Mouse (Mus musculus) ES-E14 (cell line): ENCODE results near the gene Gm20403. TPM values are rescaled to one million over a fixed set of nuclear protein-coding genes. Genes with fewer than 3 reads are reported as not detected.

Experiments used
- DNase-seq: peaks from one replicate; pipeline ENCODE4 v3.0.0-alpha.2; 2013; ENCODE audit warnings: low read depth, low spot score
- H3K27ac ChIP-seq: 2 replicates; pipeline ENCODE4 v1.5.1; 2012; ENCODE audit warnings: low read depth, mild to moderate bottlenecking, low read length, moderate library complexity, mixed read lengths; ENCODE audit not compliant: poor library complexity, insufficient read depth, severe bottlenecking
- H3K36me3 ChIP-seq: 2 replicates; pipeline ENCODE4 v1.6.1; 2012; ENCODE audit warnings: mild to moderate bottlenecking, low read length, moderate library complexity, mixed read lengths; ENCODE audit not compliant: control insufficient read depth, poor library complexity, insufficient read depth, severe bottlenecking
- H3K4me1 ChIP-seq, 2 experiments: fragments of 150-350 bp in 1 of 2; sonication (generic) in 1 of 2; 2 replicates each; pipeline ENCODE4 v1.6.1; 2012; ENCODE audit warnings: low read length in 2 of 2, mild to moderate bottlenecking in 1 of 2, mixed read lengths in 1 of 2; ENCODE audit not compliant: control insufficient read depth in 2 of 2, insufficient read depth in 2 of 2, poor library complexity in 1 of 2
- H3K4me3 ChIP-seq, 2 experiments: fragments of 150-350 bp in 1 of 2; sonication (generic) in 1 of 2; 2 replicates each; pipeline ENCODE4 v1.5.1; 2012; ENCODE audit warnings: low read length in 2 of 2, low read depth in 1 of 2, mild to moderate bottlenecking in 1 of 2, mixed read lengths in 1 of 2; ENCODE audit not compliant: insufficient read depth in 1 of 2, poor library complexity in 1 of 2, severe bottlenecking in 1 of 2
- H3K9ac ChIP-seq: 2 replicates; pipeline ENCODE4 v1.6.1; 2012; ENCODE audit warnings: low read depth, mild to moderate bottlenecking, low read length, mixed read lengths; ENCODE audit not compliant: poor library complexity, insufficient read depth, severe bottlenecking
- H3K9me3 ChIP-seq: fragments of 150-350 bp; sonication (generic); 2 replicates; pipeline ENCODE4 v1.6.1; 2012; ENCODE audit warnings: low read depth, mild to moderate bottlenecking, low read length; ENCODE audit not compliant: control insufficient read depth, insufficient read depth
- CHD2 ChIP-seq: IDR thresholded peaks from 2 replicates; pipeline ENCODE4 v1.6.1; 2014; ENCODE audit warnings: mild to moderate bottlenecking, low read depth, low read length, inconsistent platforms
- HCFC1 ChIP-seq: IDR thresholded peaks from 2 replicates; pipeline ENCODE4 v1.6.1; 2012; ENCODE audit warnings: low read length, inconsistent platforms, borderline replicate concordance; ENCODE audit not compliant: insufficient read depth
- MAFK ChIP-seq: IDR thresholded peaks from 2 replicates; pipeline ENCODE4 v1.6.1; 2014; ENCODE audit warnings: mild to moderate bottlenecking, low read depth, low read length, inconsistent platforms; ENCODE audit not compliant: insufficient read depth
- ZC3H11A ChIP-seq: IDR thresholded peaks from 2 replicates; pipeline ENCODE4 v1.6.1; 2012; ENCODE audit warnings: low read depth, mild to moderate bottlenecking, inconsistent platforms, low read length, borderline replicate concordance
- ZNF384 ChIP-seq: IDR thresholded peaks from 2 replicates; pipeline ENCODE4 v1.6.1; 2012; ENCODE audit warnings: low read depth, low read length, inconsistent platforms
- in situ Hi-C, 2 experiments: fragments of 600-800 bp; cut with MboI; formaldehyde crosslinking; loops; one replicate each; pipeline ENCODE4 v1.15.1; 2025; ENCODE audit warnings: low sequenced_read_pairs in 2 of 2, inconsistent platforms in 1 of 2; ENCODE audit not compliant: unreplicated experiment in 2 of 2
- total RNA-seq: library from RNA; depleted of rRNA; stranded (reverse); fragments of 300-350 nt; gene quantifications from 2 replicates; pipeline ENCODE4 v1.2.3, GENCODE M21; 2012

Gm20403 gene
- total RNA-seq, 1 experiment: not detected

DNA sequence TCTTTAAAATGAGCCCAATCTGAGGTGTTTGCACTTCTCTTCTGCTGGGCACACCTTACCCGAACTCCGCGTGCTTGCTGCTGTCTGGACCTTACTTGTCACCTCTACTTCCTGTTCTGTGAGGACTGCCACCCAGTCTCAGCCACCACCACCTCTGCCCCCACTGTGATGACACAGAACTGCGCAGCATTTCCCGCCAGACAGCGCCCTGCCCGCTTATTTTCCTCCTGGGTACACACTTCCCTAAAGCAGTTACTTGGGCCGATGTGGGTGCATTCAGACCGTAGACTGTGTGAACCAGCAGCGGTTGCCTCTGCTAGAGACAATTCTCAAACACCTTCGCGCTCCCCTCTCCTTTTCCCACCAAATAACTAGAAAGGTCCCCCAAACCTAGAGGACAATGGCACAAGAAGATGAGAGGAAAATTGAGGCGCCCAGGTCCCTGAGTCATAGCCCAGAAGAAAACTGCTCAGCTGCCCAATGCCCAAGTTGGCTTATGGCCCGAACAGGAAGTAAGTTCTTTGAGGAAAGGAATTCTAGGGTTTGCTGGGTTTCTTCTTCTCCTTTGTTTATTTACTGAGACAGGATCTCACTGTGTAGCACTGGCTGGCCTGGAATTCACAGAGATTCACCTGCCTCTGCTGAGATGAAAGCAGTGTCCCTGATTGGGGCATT, 12.8 kb upstream of the Gm20403 start:
- DNase-seq: no peak
- no peak overlapping the region for H3K27ac ChIP-seq
- H3K36me3 ChIP-seq: no peaks in the 10 kb centered on the region
- in situ Hi-C loops: no loop called here
- no peak overlapping the region for H3K9ac ChIP-seq
- no peaks in the 10 kb centered on the region for H3K9me3 ChIP-seq
- TF ChIP-seq HCFC1 (no peak), ZC3H11A (no peak), ZNF384 (no peak), MAFK (no peak), CHD2 (no peak)
- H3K4me3 ChIP-seq: peak overlapping the region; percentile 15 to 20; a peak in 1 of 4 replicates
- no peaks in the 10 kb centered on the region for H3K4me1 ChIP-seq

DNA sequence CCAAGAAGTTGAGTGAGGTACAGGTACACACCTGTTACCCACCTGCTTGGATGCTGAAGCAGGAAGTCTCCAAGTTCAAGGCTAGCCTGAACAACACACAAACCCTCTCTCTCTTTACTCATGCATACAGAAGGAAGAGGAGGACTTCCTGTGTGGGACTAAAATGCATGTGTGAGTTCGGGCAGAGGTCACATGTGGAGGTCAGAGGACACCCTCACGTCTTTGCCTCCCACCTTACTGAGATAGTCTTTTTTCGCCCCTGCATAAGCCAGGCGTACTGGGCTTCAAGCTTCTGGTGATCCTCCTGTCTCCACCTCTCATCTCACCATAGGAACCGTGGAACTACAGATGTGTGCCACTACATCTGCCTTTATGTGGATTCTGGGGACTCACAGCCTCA, 12.1 kb upstream of the Gm20403 start:
- H3K36me3 ChIP-seq: no peaks in the 10 kb centered on the region
- in situ Hi-C loops: no loop called here
- H3K9ac ChIP-seq: no peak overlapping the region
- H3K4me1 ChIP-seq: no peaks in the 10 kb centered on the region
- no peak overlapping the region for H3K27ac ChIP-seq
- no peak overlapping the region for H3K4me3 ChIP-seq
- no peak for DNase-seq
- no peaks in the 10 kb centered on the region for H3K9me3 ChIP-seq
- TF ChIP-seq HCFC1 (no peak), ZNF384 (no peak), MAFK (no peak), CHD2 (no peak), ZC3H11A (no peak)

DNA sequence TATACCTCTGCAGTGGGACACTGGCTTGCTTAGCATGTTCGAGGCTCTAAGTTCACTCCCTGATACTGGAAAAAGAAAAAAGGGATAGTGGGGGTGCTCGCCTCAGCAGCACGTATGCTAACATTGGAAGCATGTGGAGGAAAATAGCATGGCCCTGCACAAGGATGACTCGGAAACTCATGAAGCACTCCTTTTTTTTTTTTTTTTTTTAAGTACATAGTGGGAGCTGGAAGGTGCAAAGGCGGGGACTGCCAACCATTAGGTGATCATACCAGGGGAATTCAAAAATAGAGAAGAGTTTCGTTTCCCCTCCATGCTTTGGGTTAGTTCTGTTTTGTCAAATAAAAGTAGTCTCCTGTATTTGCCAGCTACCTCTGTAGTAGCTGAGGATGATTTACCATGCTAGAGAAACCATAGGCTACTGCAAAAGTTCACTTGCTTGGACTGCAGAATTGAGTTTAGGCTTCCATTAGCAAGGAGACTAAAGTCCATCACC, 10.7 kb upstream of the Gm20403 start:
- in situ Hi-C loops: no loop called here
- Histone ChIP-seq H3K9me3 (no peaks in the 10 kb centered on the region), H3K27ac (no peak overlapping the region), H3K4me1 (no peaks in the 10 kb centered on the region), H3K36me3 (no peaks in the 10 kb centered on the region), H3K4me3 (no peak overlapping the region), H3K9ac (no peak overlapping the region)
- DNase-seq: no peak
- TF ChIP-seq ZNF384 (no peak), HCFC1 (no peak), CHD2 (no peak), MAFK (no peak), ZC3H11A (no peak)

- no peak for DNase-seq
- H3K9me3 ChIP-seq: no peaks in the 10 kb centered on the region
- no peaks in the 10 kb centered on the region for H3K4me1 ChIP-seq
- H3K36me3 ChIP-seq: no peaks in the 10 kb centered on the region
- H3K9ac ChIP-seq: no peak overlapping the region
- H3K27ac ChIP-seq: no peak overlapping the region
- H3K4me3 ChIP-seq: no peak overlapping the region
- in situ Hi-C loops: no loop called here
- TF ChIP-seq MAFK: no peak
- TF ChIP-seq CHD2: no peak
- TF ChIP-seq HCFC1: no peak
- TF ChIP-seq ZC3H11A: no peak
- no peak for TF ChIP-seq ZNF384
Measured at GRCm38 (mm10) chr12:54995965-54996364, 9.6 kb upstream of the Gm20403 start.

DNA sequence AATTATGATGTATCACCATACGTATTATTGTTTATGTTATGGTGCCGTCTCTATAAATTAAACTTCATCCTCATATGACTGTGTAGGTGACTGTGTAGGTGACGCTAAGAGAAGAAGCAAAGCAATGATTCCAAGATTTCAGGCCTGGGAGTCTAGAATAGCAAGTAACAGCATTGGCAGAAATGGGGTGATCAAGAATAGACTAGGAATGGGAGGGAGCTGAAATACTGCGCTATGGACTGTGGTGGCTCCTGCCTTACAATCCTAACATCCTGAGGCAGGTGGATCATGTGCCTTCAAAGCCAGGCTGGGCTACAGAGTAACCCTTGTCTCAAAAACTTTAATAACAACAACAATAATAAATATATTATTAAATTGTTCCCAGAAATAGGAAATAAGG, 8.1 kb upstream of the Gm20403 start:
- DNase-seq: no peak
- in situ Hi-C loops: no loop called here
- no peak overlapping the region for H3K4me3 ChIP-seq
- no peak overlapping the region for H3K9ac ChIP-seq
- TF ChIP-seq MAFK (no peak), ZNF384 (no peak), CHD2 (no peak), HCFC1 (no peak)
- H3K9me3 ChIP-seq: no peaks in the 10 kb centered on the region
- no peak overlapping the region for H3K27ac ChIP-seq
- no peaks in the 10 kb centered on the region for H3K4me1 ChIP-seq
- no peaks in the 10 kb centered on the region for H3K36me3 ChIP-seq
